ENCODE assay signal across 20 mouse cellular contexts in the genomic region with DNA sequence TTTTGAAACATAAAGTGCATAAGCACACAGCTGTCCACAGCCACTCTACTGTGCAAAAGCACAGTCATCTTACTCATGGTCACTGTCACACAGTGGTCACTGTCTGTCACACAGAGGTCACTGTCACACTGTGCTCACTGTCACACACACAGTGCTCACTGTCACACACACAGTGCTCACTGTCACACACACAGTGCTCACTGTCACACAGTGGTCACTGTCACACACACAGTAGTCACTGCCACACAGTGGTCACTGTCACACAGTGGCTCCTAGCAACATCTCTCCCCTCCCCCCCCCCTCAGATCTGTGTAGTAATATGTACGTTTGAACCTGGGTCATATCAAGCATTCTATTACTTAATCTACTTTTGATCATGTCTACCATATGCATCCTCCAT. TPM values are rescaled to one million over a fixed set of nuclear protein-coding genes. Genes with fewer than 3 reads are reported as not detected.
A peak's percentile ranks its signal among the peaks of the same experiment; 100 is the strongest.
DNase-seq lines count a peak whose midpoint lies in the region; ATAC-seq and TF ChIP-seq lines count a peak whose summit lies in the region.
"Had no signal": no experiment of that assay in that cellular context is flagged by ENCODE, and none has a peak within 500 bp of the region (broad histone marks: within the 10 kb centered on the region; RNA-seq: fewer than 3 reads in every experiment).

No protein-coding gene starts in this region.

- H3K27ac ChIP-seq in intestine, embryonic 15.5 days = no peak overlapping the region
- H3K27ac ChIP-seq in intestine, postnatal 0 days (ENCODE audit: low read depth, low read length) = no peak overlapping the region
- no peak overlapping the region for H3K27ac ChIP-seq in midbrain, embryonic 16.5 days (ENCODE audit: low read length)
- H3K27ac ChIP-seq in midbrain, embryonic 11.5 days (ENCODE audit: low read depth, low read length) = no peak overlapping the region
- H3K27ac ChIP-seq: embryonic facial prominence, embryonic 13.5 days; forebrain, embryonic 12.5 days; heart, embryonic 13.5 days; hindbrain, embryonic 15.5 days had no signal

- ATAC-seq in intestine, embryonic 15.5 days = 0 out of 2 replicates have a peak, but pooled peaks have one; percentile 14
- ATAC-seq in intestine, postnatal 0 days = no peak
- ATAC-seq in megakaryocyte, adult 5-6 weeks (ENCODE audit: poor library complexity, severe bottlenecking) = no peak
- ATAC-seq in midbrain, embryonic 16.5 days = 0 out of 2 replicates have a peak, but pooled peaks have one; percentile 51
- ATAC-seq in midbrain, embryonic 11.5 days (ENCODE audit: low FRiP score) = no peak
- ATAC-seq: activated CD4-positive, CD25-positive, alpha-beta regulatory T cell, adult 4 months; Patski had no signal

- 91% methylated on average over 1 of the region's 1 CpGs for WGBS in intestine, embryonic 15.5 days
- WGBS in intestine, postnatal 0 days = 76% methylated on average over 1 of the region's 1 CpGs
- 85% methylated on average over 1 of the region's 1 CpGs for WGBS in midbrain, embryonic 16.5 days
- 84% methylated on average over 1 of the region's 1 CpGs for WGBS in midbrain, embryonic 11.5 days

- no peaks in the 10 kb centered on the region for H3K36me3 ChIP-seq in intestine, embryonic 15.5 days
- no peaks in the 10 kb centered on the region for H3K36me3 ChIP-seq in intestine, postnatal 0 days (ENCODE audit: control insufficient read depth, insufficient read depth)
- H3K36me3 ChIP-seq in megakaryocyte, embryonic 14.5 days (replicated peaks; ENCODE audit: low read length) = peaks cover 3% of the 10 kb centered on the region
- H3K36me3 ChIP-seq in midbrain, embryonic 16.5 days (ENCODE audit: control insufficient read depth, insufficient read depth, low read length) = no peaks in the 10 kb centered on the region
- H3K36me3 ChIP-seq in midbrain, embryonic 11.5 days (ENCODE audit: control insufficient read depth, insufficient read depth, low read length) = no peaks in the 10 kb centered on the region
- H3K36me3 ChIP-seq: embryonic facial prominence, embryonic 13.5 days; forebrain, embryonic 12.5 days; heart, embryonic 13.5 days; hindbrain, embryonic 15.5 days had no signal

- H3K4me2 ChIP-seq in intestine, embryonic 15.5 days (replicated peaks) = no peak overlapping the region
- no peak overlapping the region for H3K4me2 ChIP-seq in intestine, postnatal 0 days (replicated peaks; ENCODE audit: low read depth)
- H3K4me2 ChIP-seq in midbrain, embryonic 16.5 days (ENCODE audit: low read length) = no peak overlapping the region
- H3K4me2 ChIP-seq in midbrain, embryonic 11.5 days = no peak overlapping the region
- H3K4me2 ChIP-seq: embryonic facial prominence, embryonic 13.5 days; forebrain, embryonic 12.5 days; heart, embryonic 13.5 days; hindbrain, embryonic 15.5 days had no signal

- H3K4me3 ChIP-seq in intestine, embryonic 15.5 days (replicated peaks) = no peak overlapping the region
- H3K4me3 ChIP-seq in intestine, postnatal 0 days (ENCODE audit: low read depth, low read length) = no peak overlapping the region
- peak overlapping the region; percentile 85 for H3K4me3 ChIP-seq in megakaryocyte, embryonic 14.5 days (replicated peaks)
- H3K4me3 ChIP-seq in midbrain, embryonic 16.5 days (ENCODE audit: low read depth, low read length) = no peak overlapping the region
- H3K4me3 ChIP-seq in midbrain, embryonic 11.5 days (ENCODE audit: low read depth, low read length) = no peak overlapping the region
- H3K4me3 ChIP-seq: embryonic facial prominence, embryonic 13.5 days; forebrain, embryonic 12.5 days; heart, embryonic 13.5 days; hindbrain, embryonic 15.5 days had no signal

- peaks cover 36% of the 10 kb centered on the region for H3K4me1 ChIP-seq in intestine, embryonic 15.5 days (replicated peaks)
- 0 out of 2 replicates have a peak, but pooled peaks cover 16% of the 10 kb centered on the region for H3K4me1 ChIP-seq in intestine, postnatal 0 days (replicated peaks; ENCODE audit: control insufficient read depth, insufficient read depth, low read length)
- H3K4me1 ChIP-seq in megakaryocyte, embryonic 14.5 days = peaks cover 90% of the 10 kb centered on the region
- peaks cover 13% of the 10 kb centered on the region for H3K4me1 ChIP-seq in midbrain, embryonic 16.5 days (ENCODE audit: control insufficient read depth, insufficient read depth, low read length)
- H3K4me1 ChIP-seq in midbrain, embryonic 11.5 days (ENCODE audit: control insufficient read depth, insufficient read depth, low read length) = 0 out of 2 replicates have a peak, but pooled peaks cover 2% of the 10 kb centered on the region

- no peaks in the 10 kb centered on the region for H3K9me3 ChIP-seq in intestine, embryonic 15.5 days
- H3K9me3 ChIP-seq in intestine, postnatal 0 days (ENCODE audit: control insufficient read depth) = no peaks in the 10 kb centered on the region
- H3K9me3 ChIP-seq in megakaryocyte, embryonic 14.5 days = no peaks in the 10 kb centered on the region
- H3K9me3 ChIP-seq in midbrain, embryonic 16.5 days (replicated peaks; ENCODE audit: control insufficient read depth, low read length, poor library complexity, severe bottlenecking) = no peaks in the 10 kb centered on the region
- H3K9me3 ChIP-seq in midbrain, embryonic 11.5 days (ENCODE audit: control insufficient read depth, low read length) = no peaks in the 10 kb centered on the region
- H3K9me3 ChIP-seq: embryonic facial prominence, embryonic 13.5 days; forebrain, embryonic 12.5 days; heart, embryonic 13.5 days; hindbrain, embryonic 15.5 days had no signal

- no peak for DNase-seq in midbrain, embryonic 11.5 days (ENCODE audit: low spot score, missing footprints)
- DNase-seq in cerebellum, postnatal 14 days = no peak
- DNase-seq: adrenal gland, postnatal 14 days; cerebellum, adult 18-20 months; cerebellum, adult 9-11 months; embryo, embryonic 11 days; gastrocnemius, postnatal 36 days; heart, postnatal 36 days had no signal

- no peaks in the 10 kb centered on the region for H3K27me3 ChIP-seq in intestine, embryonic 15.5 days (replicated peaks)
- H3K27me3 ChIP-seq in intestine, postnatal 0 days (replicated peaks; ENCODE audit: control insufficient read depth, insufficient read depth, low read length) = no peaks in the 10 kb centered on the region
- H3K27me3 ChIP-seq in megakaryocyte, embryonic 14.5 days (replicated peaks) = no peaks in the 10 kb centered on the region
- no peaks in the 10 kb centered on the region for H3K27me3 ChIP-seq in midbrain, embryonic 16.5 days (ENCODE audit: control insufficient read depth, insufficient read depth, low read depth, low read length)
- no peaks in the 10 kb centered on the region for H3K27me3 ChIP-seq in midbrain, embryonic 11.5 days (ENCODE audit: control insufficient read depth, insufficient read depth, low read length)
- H3K27me3 ChIP-seq: CH12.LX; embryonic facial prominence, embryonic 13.5 days; forebrain, embryonic 12.5 days; heart, embryonic 13.5 days; hindbrain, embryonic 15.5 days; Patski had no signal

- no peak for TF ChIP-seq CTCF in intestine, postnatal 0 days (IDR thresholded peaks at IDR 0.05; ENCODE audit: low read depth)

- H3K9ac ChIP-seq in intestine, embryonic 15.5 days = no peak overlapping the region
- no peak overlapping the region for H3K9ac ChIP-seq in intestine, postnatal 0 days (ENCODE audit: low read depth, low read length)
- no peak overlapping the region for H3K9ac ChIP-seq in midbrain, embryonic 16.5 days (ENCODE audit: low read depth, low read length)
- no peak overlapping the region for H3K9ac ChIP-seq in midbrain, embryonic 11.5 days (ENCODE audit: low read length)
- H3K9ac ChIP-seq: embryonic facial prominence, embryonic 13.5 days; forebrain, embryonic 12.5 days; heart, embryonic 13.5 days; hindbrain, embryonic 15.5 days had no signal

RNA-seq across cellular contexts. Expression of gene Acap2, which starts 13.9 kb away (rescaled TPM):
- 17.4 and 18.6 TPM in 2 replicates for polyA plus RNA-seq in intestine, embryonic 15.5 days (2015; fragmentation: Nextera tagmentation; extraction: Ambion mirVana)
- 10.6 and 12.4 TPM in 2 replicates for polyA plus RNA-seq in intestine, postnatal 0 days (2015; fragmentation: Nextera tagmentation; extraction: Ambion mirVana)
- 1.0 and 2.2 TPM in 2 replicates for polyA plus RNA-seq in megakaryocyte, embryonic 14.5 days (2012; ENCODE audit: insufficient read depth, low replicate concordance)
- 60.7 and 61.6 TPM in 2 replicates for total RNA-seq in megakaryocyte, adult 5-6 weeks (2015)
- 90.0 and 98.9 TPM in 2 replicates for total RNA-seq in megakaryocyte, adult 5-6 weeks (2017)
- 8.9 and 11.3 TPM in 2 replicates for polyA plus RNA-seq in midbrain, embryonic 16.5 days (2015; fragmentation: Nextera tagmentation; extraction: Ambion mirVana)
- 23.2 and 24.2 TPM in 2 replicates for polyA plus RNA-seq in midbrain, embryonic 11.5 days (2014; fragmentation: Nextera tagmentation; extraction: Ambion mirVana)

Comparison
In these comparisons a context has a peak if more than half of its experiments do, and no peak if none do; other contexts are left out.
1. ATAC-seq: peak in intestine, embryonic 15.5 days (single experiment) and midbrain, embryonic 16.5 days (single experiment); none in intestine, postnatal 0 days (single experiment), megakaryocyte, adult 5-6 weeks (single experiment) and midbrain, embryonic 11.5 days (single experiment).